ENCODE assay signal across 16 mouse cellular contexts in the genomic region with DNA sequence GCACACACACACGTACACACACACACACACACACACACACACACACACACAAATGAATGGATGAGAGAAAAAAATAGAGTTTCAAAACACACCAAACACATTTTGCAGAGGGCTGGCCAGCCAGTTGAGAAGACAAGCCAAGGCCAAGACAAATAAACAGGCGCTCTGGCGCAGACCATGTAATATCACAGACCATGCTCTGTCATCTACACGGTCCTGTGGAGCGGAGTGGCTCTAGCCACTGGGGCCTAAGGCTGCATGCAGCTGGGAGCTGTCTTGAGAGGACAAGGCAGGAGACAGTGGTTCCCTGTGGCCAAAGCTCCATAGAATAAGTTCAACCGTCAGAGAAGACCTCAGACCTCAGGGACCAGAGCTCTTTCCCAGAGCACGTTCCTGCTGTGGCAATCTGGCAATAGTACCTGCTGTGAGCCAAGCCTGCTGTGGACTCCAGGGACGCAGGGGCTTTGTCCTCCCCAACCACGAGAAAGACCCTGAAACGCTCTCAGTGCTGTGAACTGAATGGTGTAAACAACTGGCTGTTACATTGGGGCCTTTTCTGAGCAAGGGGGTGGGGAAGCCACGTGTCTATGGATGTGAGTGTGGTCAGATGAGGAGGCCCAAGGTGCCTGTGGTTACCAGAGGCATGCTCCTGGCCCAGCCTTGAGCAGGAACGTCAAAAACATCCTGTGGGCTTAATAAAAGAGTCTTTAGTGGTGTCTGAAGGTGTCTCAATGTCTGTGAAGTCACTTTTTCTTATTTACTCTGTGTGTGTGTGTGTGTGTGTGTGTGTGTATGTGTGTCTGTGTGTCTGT.
A peak's percentile ranks its signal among the peaks of the same experiment; 100 is the strongest.
DNase-seq lines count a peak whose midpoint lies in the region; ATAC-seq and TF ChIP-seq lines count a peak whose summit lies in the region.
"Had no signal": no experiment of that assay in that cellular context is flagged by ENCODE, and none has a peak within 500 bp of the region (broad histone marks: within the 10 kb centered on the region; RNA-seq: fewer than 3 reads in every experiment).

No protein-coding gene starts in this region.

- DNase-seq in forebrain, embryonic 10.5 days (ENCODE audit: extremely low spot score, low spot score) = no peak
- DNase-seq in limb, embryonic 10.5 days (ENCODE audit: low spot score) = no peak
- peak; percentile 21 for DNase-seq in lung, postnatal 0 days (ENCODE audit: low spot score)
- DNase-seq in thymus, adult 18-20 months = no peak
- no peak for DNase-seq in c-Kit-positive CD71-positive TER-119-positive erythroid progenitor cells, embryonic 14.5 days (ENCODE audit: low spot score)
- DNase-seq: cerebellum, adult 8-10 months; gastrocnemius, postnatal 25 days; layer of hippocampus, postnatal 36 days; right cerebral cortex, adult 18-20 months; thymus, postnatal 25 days had no signal

- no peak for ATAC-seq in forebrain, embryonic 15.5 days (replicated peaks)
- ATAC-seq in limb, embryonic 13.5 days (ENCODE audit: low FRiP score, low read depth) = no peak
- ATAC-seq in heart, embryonic 16.5 days (replicated peaks; ENCODE audit: extremely low read depth, insufficient read depth, low FRiP score) = peak; percentile 77
- peak; percentile 70 for ATAC-seq in lung, postnatal 0 days

- H3K9me3 ChIP-seq in forebrain, embryonic 10.5 days = no peaks in the 10 kb centered on the region
- H3K9me3 ChIP-seq in forebrain, embryonic 15.5 days = no peaks in the 10 kb centered on the region
- no peaks in the 10 kb centered on the region for H3K9me3 ChIP-seq in limb, embryonic 13.5 days
- no peaks in the 10 kb centered on the region for H3K9me3 ChIP-seq in limb, embryonic 10.5 days (replicated peaks)
- H3K9me3 ChIP-seq in heart, embryonic 16.5 days (replicated peaks; ENCODE audit: control insufficient read depth, low read length) = no peaks in the 10 kb centered on the region
- no peaks in the 10 kb centered on the region for H3K9me3 ChIP-seq in lung, postnatal 0 days (ENCODE audit: low read length)
- H3K9me3 ChIP-seq: forebrain, embryonic 12.5 days had no signal

- no peak overlapping the region for H3K9ac ChIP-seq in forebrain, embryonic 15.5 days (replicated peaks)
- H3K9ac ChIP-seq in limb, embryonic 13.5 days = no peak overlapping the region
- H3K9ac ChIP-seq in heart, embryonic 16.5 days (ENCODE audit: low read length) = no peak overlapping the region
- H3K9ac ChIP-seq in lung, postnatal 0 days (replicated peaks; ENCODE audit: low read depth) = no peak overlapping the region
- H3K9ac ChIP-seq: forebrain, embryonic 12.5 days had no signal

- 0 out of 2 replicates have a peak overlapping the region, but pooled peaks have one; percentile 40 for H3K27ac ChIP-seq in forebrain, embryonic 10.5 days
- H3K27ac ChIP-seq in forebrain, embryonic 15.5 days (replicated peaks) = no peak overlapping the region
- H3K27ac ChIP-seq in limb, embryonic 13.5 days = peak overlapping the region; percentile 10; the same call in 1 of the 2 replicates
- no peak overlapping the region for H3K27ac ChIP-seq in limb, embryonic 10.5 days
- peak overlapping the region; percentile 42; the same call in 1 of the 2 replicates for H3K27ac ChIP-seq in heart, embryonic 16.5 days (ENCODE audit: low read length)
- H3K27ac ChIP-seq in lung, postnatal 0 days (ENCODE audit: low read length) = no peak overlapping the region
- H3K27ac ChIP-seq: forebrain, embryonic 12.5 days had no signal

- peaks cover 27% of the 10 kb centered on the region for H3K36me3 ChIP-seq in forebrain, embryonic 10.5 days (replicated peaks)
- no peaks in the 10 kb centered on the region for H3K36me3 ChIP-seq in forebrain, embryonic 15.5 days
- H3K36me3 ChIP-seq in limb, embryonic 13.5 days = peaks cover 14% of the 10 kb centered on the region; the same call in 1 of the 2 replicates
- H3K36me3 ChIP-seq in limb, embryonic 10.5 days = peaks cover 8% of the 10 kb centered on the region
- no peaks in the 10 kb centered on the region for H3K36me3 ChIP-seq in heart, embryonic 16.5 days (ENCODE audit: control insufficient read depth, insufficient read depth)
- H3K36me3 ChIP-seq in lung, postnatal 0 days (ENCODE audit: insufficient read depth, low read length) = no peaks in the 10 kb centered on the region
- H3K36me3 ChIP-seq: forebrain, embryonic 12.5 days had no signal

- 75% methylated on average over 12 of the region's 12 CpGs for WGBS in forebrain, embryonic 10.5 days
- WGBS in forebrain, embryonic 15.5 days = 64% methylated on average over 12 of the region's 12 CpGs
- WGBS in limb, embryonic 13.5 days = 58% methylated on average over 12 of the region's 12 CpGs
- 71% methylated on average over 12 of the region's 12 CpGs for WGBS in limb, embryonic 10.5 days
- WGBS in heart, embryonic 16.5 days = 52% methylated on average over 12 of the region's 12 CpGs
- WGBS in lung, postnatal 0 days = 44% methylated on average over 12 of the region's 12 CpGs

- H3K4me2 ChIP-seq in forebrain, embryonic 15.5 days (replicated peaks) = no peak overlapping the region
- no peak overlapping the region for H3K4me2 ChIP-seq in limb, embryonic 13.5 days (replicated peaks)
- no peak overlapping the region for H3K4me2 ChIP-seq in heart, embryonic 16.5 days (ENCODE audit: low read depth, low read length)
- H3K4me2 ChIP-seq in lung, postnatal 0 days (replicated peaks; ENCODE audit: low read depth, low read length) = no peak overlapping the region
- H3K4me2 ChIP-seq: forebrain, embryonic 12.5 days; liver, embryonic 11.5 days; midbrain, embryonic 11.5 days had no signal

- H3K27me3 ChIP-seq in forebrain, embryonic 10.5 days (ENCODE audit: poor library complexity, severe bottlenecking) = 0 out of 2 replicates have a peak, but pooled peaks cover 3% of the 10 kb centered on the region
- H3K27me3 ChIP-seq in forebrain, embryonic 15.5 days = no peaks in the 10 kb centered on the region
- no peaks in the 10 kb centered on the region for H3K27me3 ChIP-seq in limb, embryonic 13.5 days
- no peaks in the 10 kb centered on the region for H3K27me3 ChIP-seq in limb, embryonic 10.5 days (ENCODE audit: low read depth, poor library complexity, severe bottlenecking)
- no peaks in the 10 kb centered on the region for H3K27me3 ChIP-seq in heart, embryonic 16.5 days (ENCODE audit: control insufficient read depth, insufficient read depth, low read length)
- H3K27me3 ChIP-seq in lung, postnatal 0 days (replicated peaks; ENCODE audit: insufficient read depth, low read length) = no peaks in the 10 kb centered on the region; the same call in 1 of the 2 replicates
- H3K27me3 ChIP-seq: forebrain, embryonic 12.5 days had no signal

- no peak for TF ChIP-seq CTCF in lung, postnatal 0 days (IDR thresholded peaks at IDR 0.05)

- no peak overlapping the region for H3K4me3 ChIP-seq in forebrain, embryonic 10.5 days
- H3K4me3 ChIP-seq in forebrain, embryonic 15.5 days = no peak overlapping the region
- H3K4me3 ChIP-seq in limb, embryonic 13.5 days = no peak overlapping the region
- H3K4me3 ChIP-seq in limb, embryonic 10.5 days = no peak overlapping the region
- H3K4me3 ChIP-seq in heart, embryonic 16.5 days (ENCODE audit: low read length) = no peak overlapping the region
- no peak overlapping the region for H3K4me3 ChIP-seq in lung, postnatal 0 days (ENCODE audit: low read depth, low read length)
- H3K4me3 ChIP-seq: forebrain, embryonic 12.5 days had no signal

- TF ChIP-seq EP300 in lung, postnatal 0 days (IDR thresholded peaks at IDR 0.05) = no peak

- peaks cover 26% of the 10 kb centered on the region for H3K4me1 ChIP-seq in forebrain, embryonic 10.5 days
- H3K4me1 ChIP-seq in forebrain, embryonic 15.5 days = no peaks in the 10 kb centered on the region
- peaks cover 53% of the 10 kb centered on the region for H3K4me1 ChIP-seq in limb, embryonic 13.5 days
- H3K4me1 ChIP-seq in limb, embryonic 10.5 days = peaks cover 52% of the 10 kb centered on the region
- H3K4me1 ChIP-seq in heart, embryonic 16.5 days (ENCODE audit: control insufficient read depth, insufficient read depth, low read length) = no peaks in the 10 kb centered on the region
- H3K4me1 ChIP-seq in lung, postnatal 0 days (ENCODE audit: insufficient read depth, low read depth, low read length) = no peaks in the 10 kb centered on the region

Comparison
In these comparisons a context has a peak if more than half of its experiments do, and no peak if none do; other contexts are left out.
1. H3K27ac ChIP-seq: peak in forebrain, embryonic 10.5 days (single experiment), limb, embryonic 13.5 days (single experiment) and heart, embryonic 16.5 days (single experiment); none in forebrain, embryonic 15.5 days (single experiment), limb, embryonic 10.5 days (single experiment) and lung, postnatal 0 days (single experiment).
2. ATAC-seq: peak in heart, embryonic 16.5 days (single experiment) and lung, postnatal 0 days (single experiment); none in forebrain, embryonic 15.5 days (single experiment) and limb, embryonic 13.5 days (single experiment).